Mouse (Mus musculus) heart, postnatal 36 days (tissue): ENCODE data around the gene Rassf1. TPM values are rescaled to one million over a fixed set of nuclear protein-coding genes. Genes with fewer than 3 reads are reported as not detected.

ENCODE experiments used
- DNase-seq, 2 experiments: peaks; one replicate each; pipeline ENCODE4 v3.0.0; 2021 to 2022
- intact Hi-C: fragments of 180-260 bp; cut with DNase I; formaldehyde crosslinking; loops from one replicate; pipeline ENCODE4 v1.15.1; 2025
- total RNA-seq, 2 experiments: library from RNA; stranded (reverse); gene quantifications; 2 replicates each; pipeline ENCODE4 v1.2.3; 2021

The Rassf1 gene
- total RNA-seq, 2 experiments from 2014 or later, result 16.5 to 17.3 TPM

GRCm38 (mm10) chr9:107539940-107540339, 11.4 kb upstream of the Rassf1 start:
- intact Hi-C loops, result loop anchor here (10.0 kb wide), 1 partner anchor 645 kb away; the partner anchor contains the start of gene Manf
- DNase-seq, result no peak

GRCm38 (mm10) chr9:107540420-107540819, 10.9 kb upstream of the Rassf1 start:
- intact Hi-C loops, result no loop called here
- DNase-seq, result no peak

DNA sequence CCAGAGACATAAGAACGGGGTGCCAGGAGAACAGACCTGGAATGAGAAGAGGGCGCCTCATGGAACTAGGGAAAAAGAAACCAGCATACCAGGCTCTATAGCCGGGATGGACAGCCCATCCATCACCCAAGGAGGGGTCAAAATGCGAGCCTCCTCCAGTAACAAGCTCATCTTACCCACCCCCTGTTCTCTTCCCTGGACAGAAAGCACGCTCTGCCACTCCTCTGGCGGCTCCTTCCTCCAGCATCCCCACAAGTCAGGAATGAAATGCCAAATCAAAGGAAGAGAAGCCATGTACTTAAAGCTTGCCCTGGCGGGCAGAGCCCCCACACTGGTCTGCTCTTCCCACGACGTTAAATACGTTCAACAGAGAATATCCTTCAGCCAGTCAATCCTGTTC, 10.3 kb upstream of the Rassf1 start:
- intact Hi-C loops, result no loop called here

GRCm38 (mm10) chr9:107541474-107542351, 9.6 kb upstream of the Rassf1 start, which contains the start of the genes Cyb561d2 and Nprl2:
Gene Cyb561d2 (minus strand): TSS chr9:107542193.
Gene Nprl2 (plus strand): TSS chr9:107542226.
- intact Hi-C loops, result no loop called here
- DNase-seq, result peak; percentile 93 to 96

More for the DNA sequence above, 10.3 kb upstream of the Rassf1 start:
- no peak for DNase-seq

GRCm38 (mm10) chr9:107542352-107542686, 9.0 kb upstream of the Rassf1 start:
- DNase-seq, result no peak
- intact Hi-C loops, result no loop called here

DNA sequence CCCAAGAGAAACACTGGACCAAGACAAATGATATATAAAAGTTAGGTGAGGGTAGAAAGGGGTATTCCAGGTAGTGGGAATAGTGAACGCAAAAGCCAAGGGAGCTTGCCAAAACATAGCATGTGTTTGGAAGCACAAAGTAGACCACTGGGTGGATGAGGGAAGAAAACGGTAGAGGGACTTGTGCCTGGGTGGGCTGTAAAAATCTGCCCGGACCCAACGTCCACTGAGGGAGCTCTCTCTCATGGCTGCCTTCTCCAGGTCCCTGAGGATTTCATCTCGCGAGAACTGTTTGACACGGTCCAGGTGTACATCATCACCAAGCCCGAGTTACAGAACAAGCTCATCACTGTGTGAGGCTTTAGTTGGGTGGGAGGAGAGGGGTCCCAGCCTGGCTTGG, 8.6 kb upstream of the Rassf1 start:
- intact Hi-C loops, result no loop called here
- DNase-seq, result no peak

DNA sequence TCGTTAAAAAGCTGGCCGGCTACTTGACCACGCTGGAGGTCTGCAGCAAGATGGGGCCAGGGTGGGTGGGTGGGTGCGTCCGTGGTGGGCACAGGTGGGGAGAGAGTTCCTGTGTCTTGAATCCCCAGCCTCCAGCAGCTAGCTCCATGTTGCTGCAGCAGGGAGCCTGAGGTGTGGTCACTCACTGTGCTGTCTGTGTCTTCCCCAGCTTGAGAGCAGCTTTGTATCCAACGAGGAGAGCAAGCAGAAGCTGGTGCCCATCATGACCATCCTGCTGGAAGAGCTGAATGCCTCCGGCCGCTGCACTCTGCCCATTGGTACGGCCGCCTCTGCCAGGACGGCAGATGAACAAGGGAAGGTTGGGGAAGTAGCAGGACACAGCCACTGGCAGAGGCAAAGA, 8.1 kb upstream of the Rassf1 start:
- no peak for DNase-seq
- intact Hi-C loops, result no loop called here

DNA sequence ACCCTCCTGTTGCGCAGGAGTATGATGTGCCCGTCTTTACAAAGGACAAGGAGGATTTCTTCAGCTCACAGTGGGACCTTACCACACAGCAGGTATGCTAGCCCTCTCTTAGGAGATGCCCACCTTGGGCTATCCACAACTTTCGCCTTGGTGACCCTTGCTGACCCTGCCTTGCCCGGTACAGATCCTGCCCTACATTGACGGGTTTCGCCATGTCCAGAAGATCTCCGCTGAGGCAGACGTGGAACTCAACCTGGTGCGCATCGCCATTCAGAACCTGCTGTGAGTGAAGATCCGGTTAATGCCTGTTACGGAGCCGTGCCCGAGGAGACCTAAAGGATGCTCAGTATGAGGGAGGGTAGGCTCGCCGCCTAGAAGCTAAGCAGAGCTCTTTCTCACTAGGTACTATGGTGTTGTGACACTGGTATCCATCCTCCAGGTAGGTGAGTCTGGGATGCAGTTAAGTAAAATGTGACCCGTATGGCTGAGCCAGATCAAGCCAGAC, 7.1 kb upstream of the Rassf1 start:
- DNase-seq, result no peak
- intact Hi-C loops, result no loop called here

- no peak for DNase-seq
- intact Hi-C loops, result no loop called here
These were observed 6.6 kb upstream of the Rassf1 start for GRCm38 (mm10) chr9:107544729-107545128.

- intact Hi-C loops, result no loop called here
- DNase-seq, result no peak
These were observed 6.2 kb upstream of the Rassf1 start for GRCm38 (mm10) chr9:107545199-107545598.

DNA sequence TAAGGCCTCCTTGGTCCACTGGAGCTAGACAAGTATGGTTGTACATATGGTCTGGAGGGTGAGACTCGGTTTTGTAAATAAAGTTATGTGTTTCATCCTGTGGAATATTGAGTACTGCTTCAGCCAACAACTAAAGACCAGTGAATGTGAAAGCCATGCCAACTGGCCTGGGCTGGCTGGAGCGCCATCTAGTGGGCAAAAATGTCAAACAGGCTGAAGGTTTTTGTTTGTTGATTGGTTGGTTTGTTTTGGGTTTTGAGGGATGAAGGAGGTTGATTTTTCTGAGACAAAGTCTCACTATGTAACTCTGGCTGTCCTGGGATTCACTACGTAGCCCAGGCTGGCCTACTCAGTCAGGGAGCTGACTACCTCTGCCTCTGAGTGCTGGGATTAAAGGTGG, 5.8 kb upstream of the Rassf1 start:
- intact Hi-C loops, result no loop called here
- peak; percentile 77 to 81 for DNase-seq

DNA sequence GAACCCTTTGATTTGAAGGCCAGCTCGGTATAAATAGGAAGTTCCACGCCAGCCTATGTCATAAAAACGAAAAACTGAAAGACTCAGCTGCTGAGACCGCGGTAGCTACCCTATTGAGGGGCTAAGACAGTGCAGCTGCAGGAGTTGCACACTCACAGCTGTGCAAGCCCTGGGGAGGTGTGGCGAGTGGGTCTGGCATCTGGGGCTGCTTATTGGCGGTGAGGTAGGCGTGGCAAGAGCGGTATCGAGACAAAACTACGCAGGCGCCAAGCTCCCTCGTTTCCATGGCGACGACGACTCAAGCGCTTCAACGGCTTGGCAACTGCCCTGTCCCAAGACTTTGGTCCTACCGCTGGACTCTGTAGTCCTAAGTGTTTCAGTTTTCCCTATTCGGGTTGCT, 4.3 kb upstream of the Rassf1 start, which contains the start of gene Zmynd10:
Gene Zmynd10, plus strand, starts transcription at position 273 of the 400 bp plus-strand sequence.
- DNase-seq, result peak; percentile 81 to 82
- intact Hi-C loops, result no loop called here

DNA sequence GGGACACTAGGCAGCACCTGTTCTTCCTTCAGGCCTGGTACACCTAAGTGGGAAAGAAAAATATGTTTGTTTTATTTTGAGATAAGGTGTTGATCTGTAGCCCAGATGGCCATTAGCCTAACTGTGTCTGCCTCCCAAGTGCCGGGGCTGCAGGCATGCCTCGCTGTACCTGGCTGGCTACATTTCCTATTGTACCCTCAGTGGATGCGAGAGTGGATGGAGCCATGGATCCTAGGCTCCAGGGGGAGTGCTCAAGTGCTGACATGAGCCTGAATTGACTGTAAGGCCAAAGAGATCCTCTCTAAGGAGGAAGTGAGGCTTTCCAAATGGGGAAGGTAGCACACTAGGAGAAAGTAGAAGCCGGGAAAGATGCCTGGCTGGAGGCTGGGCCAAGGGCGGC, 3.4 kb upstream of the Rassf1 start:
- no peak for DNase-seq
- intact Hi-C loops, result no loop called here

- no peak for DNase-seq
- intact Hi-C loops, result no loop called here
These were observed 2.5 kb upstream of the Rassf1 start for GRCm38 (mm10) chr9:107548820-107549219.

- intact Hi-C loops, result no loop called here
- no peak for DNase-seq
These were observed 1.9 kb upstream of the Rassf1 start for GRCm38 (mm10) chr9:107549297-107550074.

GRCm38 (mm10) chr9:107550491-107551116, 751 bp upstream of the Rassf1 start:
- no peak for DNase-seq
- intact Hi-C loops, result no loop called here

- intact Hi-C loops, result no loop called here
- no peak for DNase-seq
These were observed 568 bp downstream of the Rassf1 start for GRCm38 (mm10) chr9:107551890-107552355.

GRCm38 (mm10) chr9:107552690-107553393, 1.5 kb downstream of the Rassf1 start:
- intact Hi-C loops, result no loop called here
- DNase-seq, result no peak

- DNase-seq, result no peak
- intact Hi-C loops, result no loop called here
These were observed 2.4 kb downstream of the Rassf1 start for GRCm38 (mm10) chr9:107553541-107554318.
